Mouse (Mus musculus) kidney, adult 2 months (tissue): ENCODE measurements around the gene Olfr287.

Source experiments
- CTCF ChIP-seq: fragments of 200-500 bp; conservative IDR thresholded peaks from 2 replicates; pipeline ENCODE4 v1.5.1; 2011; ENCODE audit warnings: low read depth, mild to moderate bottlenecking, control low read depth, low read length, moderate library complexity, mixed read lengths; ENCODE audit not compliant: insufficient read depth, insufficient read length
- POLR2A ChIP-seq: fragments of 200-500 bp; IDR thresholded peaks from one replicate; pipeline ENCODE4 v1.6.1; 2011; ENCODE audit warnings: low read depth, low read length, control low read depth

GRCm38 (mm10) chr15:98177320-98177719 lies 43.5 kb downstream of the Olfr287 start:
- TF ChIP-seq POLR2A (no peak), CTCF (no peak)
